Mouse (Mus musculus) thymus, adult 2 months (tissue): ENCODE results near the gene Cnep1r1. TPM values are rescaled to one million over a fixed set of nuclear protein-coding genes. Genes with fewer than 3 reads are reported as not detected.
A peak's percentile ranks its signal among the peaks of the same experiment; 100 is the strongest.

Source experiments
- DNase-seq: peaks from one replicate; pipeline ENCODE4 v3.0.0; 2021
- H3K27ac ChIP-seq: fragments of 200-500 bp; 2 replicates; pipeline ENCODE4 v1.5.1; 2012; ENCODE audit warnings: low read length, control low read depth; ENCODE audit not compliant: control insufficient read depth, insufficient read depth
- H3K27me3 ChIP-seq: fragments of 200-500 bp; 2 replicates; pipeline ENCODE4 v1.6.1; 2012; ENCODE audit warnings: mild to moderate bottlenecking, low read length, moderate library complexity, mixed read lengths; ENCODE audit not compliant: control insufficient read depth, insufficient read depth
- H3K36me3 ChIP-seq: fragments of 200-500 bp; 2 replicates; pipeline ENCODE4 v1.6.1; 2012; ENCODE audit warnings: mild to moderate bottlenecking, low read length, moderate library complexity; ENCODE audit not compliant: control insufficient read depth, insufficient read depth
- H3K4me1 ChIP-seq: fragments of 200-500 bp; replicated peaks from 2 replicates; pipeline ENCODE4 v1.6.1; 2012; ENCODE audit warnings: low read length; ENCODE audit not compliant: control insufficient read depth, insufficient read depth
- H3K4me3 ChIP-seq: fragments of 200-500 bp; 2 replicates; pipeline ENCODE4 v1.5.1; 2012; ENCODE audit warnings: mild to moderate bottlenecking, low read length, control low read depth, moderate library complexity; ENCODE audit not compliant: control insufficient read depth, insufficient read depth
- CTCF ChIP-seq: fragments of 200-500 bp; IDR thresholded peaks from 2 replicates; pipeline ENCODE4 v1.5.1; 2012; ENCODE audit warnings: mild to moderate bottlenecking, control low read depth, low read length, moderate library complexity, borderline replicate concordance; ENCODE audit not compliant: control insufficient read depth, poor library complexity, insufficient read depth; ENCODE audit errors: extremely low read depth
- POLR2A ChIP-seq: fragments of 200-500 bp; IDR thresholded peaks from 2 replicates; pipeline ENCODE4 v1.6.1; 2012; ENCODE audit warnings: mild to moderate bottlenecking, low read length, control low read depth, moderate library complexity; ENCODE audit not compliant: control insufficient read depth, poor library complexity, insufficient read depth; ENCODE audit errors: extremely low read depth
- whole genome bisulfite sequencing: fragments of 180-500 bp; shearing (Covaris S2); methylation state at CpG from one replicate; pipeline ENCODE4 v1.1.7; 2018; 5-methylcytosine and 5-hydroxymethylcytosine counted together
- polyA plus RNA-seq: library from polyadenylated mRNA; depleted of rRNA; stranded (reverse); fragments of >200 nt; gene quantifications from 2 replicates; pipeline ENCODE4 v1.2.3, GENCODE M21; 2012

Cnep1r1 gene
- polyA plus RNA-seq, 1 experiment, result 22.7 TPM

GRCm38 (mm10) chr8:88109241-88109640 is 9.3 kb upstream of the Cnep1r1 start:
- Histone ChIP-seq H3K4me1 (no peaks in the 10 kb centered on the region), H3K27me3 (no peaks in the 10 kb centered on the region), H3K4me3 (no peak overlapping the region), H3K36me3 (no peaks in the 10 kb centered on the region), H3K27ac (no peak overlapping the region)
- TF ChIP-seq CTCF (no peak), POLR2A (no peak)
- no peak for DNase-seq
- WGBS, result 94% methylated on average over 4 of the region's 4 CpGs

DNA sequence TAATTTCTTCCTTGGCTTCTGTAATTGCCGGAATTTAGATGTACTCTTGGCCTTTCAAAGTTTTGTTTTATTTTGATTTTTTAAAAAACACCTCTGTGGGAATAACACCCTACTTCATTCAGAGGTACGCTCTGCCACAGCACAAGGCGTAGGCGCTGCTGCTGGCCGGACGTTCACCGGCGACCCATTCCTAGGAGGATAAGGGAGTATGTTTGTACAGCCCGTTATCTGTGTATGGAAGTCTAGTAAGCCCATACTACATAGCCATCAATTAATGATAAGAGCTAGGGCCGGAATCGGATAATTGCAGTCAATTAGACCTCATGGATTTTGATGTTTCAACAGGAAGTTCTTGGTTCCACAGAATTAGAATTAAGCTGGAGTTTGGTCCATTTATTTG is 507 bp downstream of the Cnep1r1 start:
- Histone ChIP-seq H3K27ac (0 out of 2 replicates have a peak overlapping the region, but pooled peaks have one; percentile 27), H3K36me3 (peaks cover 3% of the 10 kb centered on the region; the same call in 1 of the 2 replicates), H3K27me3 (no peaks in the 10 kb centered on the region), H3K4me1 (no peaks in the 10 kb centered on the region), H3K4me3 (peak overlapping the region; percentile 93)
- WGBS, result under 1% methylated on average over 11 of the region's 11 CpGs
- TF ChIP-seq POLR2A, result no peak
- no peak for TF ChIP-seq CTCF
- peak; percentile 31 for DNase-seq

DNA sequence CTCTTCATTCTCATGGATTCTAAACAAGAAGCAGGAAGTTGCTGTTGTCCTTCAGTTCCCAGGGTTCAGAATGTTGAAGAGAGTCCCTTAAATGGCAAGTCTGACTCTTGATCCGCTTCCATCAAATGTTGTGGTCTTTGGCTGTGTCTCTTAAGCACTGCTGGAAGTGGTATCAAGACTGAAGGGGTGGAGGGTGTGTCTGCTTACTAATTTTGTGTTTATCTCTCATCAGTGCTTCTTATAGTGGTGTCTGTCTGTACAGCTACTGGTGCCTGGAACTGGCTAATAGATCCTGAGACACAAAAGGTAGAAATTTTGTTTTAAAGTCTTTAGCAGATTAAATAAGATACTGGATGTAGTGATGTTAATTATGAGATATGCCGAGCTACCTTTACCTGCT is 6.3 kb downstream of the Cnep1r1 start:
- WGBS, result 99% methylated on average over 2 of the region's 2 CpGs
- H3K36me3 ChIP-seq, result peaks cover 20% of the 10 kb centered on the region
- TF ChIP-seq CTCF, result no peak
- no peaks in the 10 kb centered on the region for H3K27me3 ChIP-seq
- H3K4me1 ChIP-seq, result no peaks in the 10 kb centered on the region
- no peak for DNase-seq
- H3K4me3 ChIP-seq, result no peak overlapping the region
- H3K27ac ChIP-seq, result no peak overlapping the region

- Histone ChIP-seq H3K27ac (no peak overlapping the region), H3K36me3 (peaks cover 36% of the 10 kb centered on the region)
Measured at GRCm38 (mm10) chr8:88129397-88129796, 10.8 kb downstream of the Cnep1r1 start.

DNA sequence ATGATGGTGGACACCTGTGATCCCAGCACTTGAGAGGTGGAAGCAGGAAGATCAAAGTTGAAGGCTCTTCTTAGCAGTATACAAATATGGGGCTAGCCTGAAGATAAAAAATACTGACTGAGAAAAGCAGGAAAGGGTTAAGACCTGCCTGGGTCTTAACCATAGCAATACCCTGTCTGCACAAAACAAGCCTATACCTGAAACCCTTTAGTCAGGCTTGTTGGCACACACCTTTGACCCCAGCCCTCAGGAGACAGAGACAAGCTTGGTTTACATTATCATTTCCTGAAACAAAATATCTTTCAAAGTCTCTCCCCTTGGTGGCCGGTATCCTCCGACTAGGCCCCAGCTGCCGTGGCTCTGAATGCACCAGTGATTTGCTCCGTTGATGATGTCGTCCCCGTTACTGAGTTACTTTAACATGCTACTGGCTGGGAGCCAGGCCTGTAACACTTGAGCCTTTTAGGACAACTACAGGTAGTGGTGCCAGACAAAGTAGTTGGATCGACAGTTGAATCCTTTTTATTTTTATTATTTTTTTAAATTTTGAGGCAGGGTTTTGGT is 12.3 kb downstream of the Cnep1r1 start:
- no peak overlapping the region for H3K4me3 ChIP-seq
- TF ChIP-seq POLR2A (no peak), CTCF (no peak)
- H3K4me1 ChIP-seq, result no peaks in the 10 kb centered on the region
- peaks cover 30% of the 10 kb centered on the region for H3K36me3 ChIP-seq
- WGBS, result 94% methylated on average over 7 of the region's 7 CpGs
- H3K27ac ChIP-seq, result no peak overlapping the region
- no peaks in the 10 kb centered on the region for H3K27me3 ChIP-seq
- no peak for DNase-seq

More at GRCm38 (mm10) chr8:88129397-88129796, 10.8 kb downstream of the Cnep1r1 start:
- Histone ChIP-seq H3K4me3 (no peak overlapping the region), H3K4me1 (no peaks in the 10 kb centered on the region), H3K27me3 (no peaks in the 10 kb centered on the region)
- 89% methylated on average over 4 of the region's 4 CpGs for WGBS
- no peak for DNase-seq
- TF ChIP-seq CTCF, result no peak
- TF ChIP-seq POLR2A, result no peak

DNA sequence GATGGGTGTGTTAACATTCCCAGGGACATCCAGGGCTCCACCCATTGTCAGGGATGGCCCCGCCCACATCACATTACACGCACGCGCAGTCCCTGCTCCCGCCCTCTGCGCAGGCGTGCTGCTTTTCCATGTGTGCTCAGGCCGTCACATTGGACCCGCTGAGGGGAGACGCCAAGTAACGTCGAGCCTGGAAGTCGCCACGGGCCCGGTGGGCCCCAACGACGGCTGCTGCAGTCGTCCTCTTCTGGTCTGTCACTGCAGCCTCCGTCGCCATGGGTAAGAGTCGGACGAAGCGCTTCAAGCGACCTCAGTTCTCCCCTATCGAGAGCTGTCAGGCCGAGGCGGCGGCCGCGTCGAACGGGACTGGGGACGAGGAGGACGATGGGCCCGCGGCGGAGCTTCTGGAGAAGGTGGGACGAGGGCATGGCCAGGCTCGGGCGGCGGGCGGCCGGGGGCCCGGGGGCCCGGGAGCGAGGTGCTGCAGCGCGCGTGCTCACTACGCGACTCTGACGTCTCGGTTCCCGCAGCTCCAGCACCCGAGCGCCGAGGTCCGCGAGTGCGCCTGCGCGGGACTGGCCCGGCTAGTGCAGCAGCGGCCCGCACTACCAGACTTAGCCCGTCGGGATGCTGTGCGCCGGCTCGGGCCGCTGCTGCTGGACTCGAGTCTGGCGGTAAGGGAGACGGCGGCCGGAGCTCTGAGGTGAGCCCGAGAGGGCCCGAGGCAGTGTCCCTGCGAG is 19.3 kb downstream of the Cnep1r1 start, which contains the start of gene Heatr3:
TSS of gene Heatr3 (plus strand) at position 108 of the 737 bp plus-strand sequence.
- H3K4me3 ChIP-seq, result peak within 1 kb of the TSS; percentile 71
- peaks cover 7% of the 10 kb centered on the region; the same call in 1 of the 2 replicates for H3K4me1 ChIP-seq
- H3K27ac ChIP-seq, result no peak within 1 kb of the TSS
- WGBS, result under 1% methylated on average over 79 of the region's 79 CpGs
- peaks cover 8% of the 10 kb centered on the region for H3K36me3 ChIP-seq
- no peaks in the 10 kb centered on the region for H3K27me3 ChIP-seq
- peak; percentile 89 for DNase-seq
- TF ChIP-seq POLR2A, result no peak
- TF ChIP-seq CTCF, result no peak

- Histone ChIP-seq H3K27me3 (no peaks in the 10 kb centered on the region), H3K36me3 (no peaks in the 10 kb centered on the region), H3K27ac (no peak overlapping the region), H3K4me1 (peaks cover 7% of the 10 kb centered on the region; the same call in 1 of the 2 replicates), H3K4me3 (no peak overlapping the region)
- DNase-seq, result no peak
- TF ChIP-seq CTCF (no peak), POLR2A (no peak)
- 68% methylated on average over 3 of the region's 3 CpGs for WGBS
Measured at GRCm38 (mm10) chr8:88139256-88139655, 20.7 kb downstream of the Cnep1r1 start.
